Mouse (Mus musculus) lung, adult 2 months (tissue): ENCODE results near the gene Guca2b.

Experiments
- CTCF ChIP-seq: fragments of 200-500 bp; IDR thresholded peaks from 2 replicates; pipeline ENCODE4 v1.5.1; 2011; ENCODE audit warnings: mild to moderate bottlenecking, low read length, control low read depth; ENCODE audit not compliant: insufficient read depth
- POLR2A ChIP-seq: fragments of 200-500 bp; IDR thresholded peaks from 2 replicates; pipeline ENCODE4 v1.6.1; 2011; ENCODE audit warnings: low read depth, mild to moderate bottlenecking, control low read depth, low read length, borderline replicate concordance; ENCODE audit errors: extremely low read depth

- TF ChIP-seq POLR2A (no peak), CTCF (no peak)
Measured at GRCm38 (mm10) chr4:119668596-119668995, 9.8 kb upstream of the Guca2b start.
